Mouse (Mus musculus) E14TG2a.4 (cell line): ENCODE data around the gene Jmjd8.

ENCODE experiments used
- CTCF ChIP-seq: conservative IDR thresholded peaks from 2 replicates; pipeline ENCODE4 v1.5.1; 2014; ENCODE audit warnings: low read length
- NANOG ChIP-seq: IDR thresholded peaks from 2 replicates; pipeline ENCODE4 v1.6.1; 2014; ENCODE audit warnings: borderline replicate concordance, low read length, mixed read lengths
- POU5F1 ChIP-seq: IDR thresholded peaks from 2 replicates; pipeline ENCODE4 v1.6.1; 2014; ENCODE audit warnings: low read length, borderline replicate concordance

DNA sequence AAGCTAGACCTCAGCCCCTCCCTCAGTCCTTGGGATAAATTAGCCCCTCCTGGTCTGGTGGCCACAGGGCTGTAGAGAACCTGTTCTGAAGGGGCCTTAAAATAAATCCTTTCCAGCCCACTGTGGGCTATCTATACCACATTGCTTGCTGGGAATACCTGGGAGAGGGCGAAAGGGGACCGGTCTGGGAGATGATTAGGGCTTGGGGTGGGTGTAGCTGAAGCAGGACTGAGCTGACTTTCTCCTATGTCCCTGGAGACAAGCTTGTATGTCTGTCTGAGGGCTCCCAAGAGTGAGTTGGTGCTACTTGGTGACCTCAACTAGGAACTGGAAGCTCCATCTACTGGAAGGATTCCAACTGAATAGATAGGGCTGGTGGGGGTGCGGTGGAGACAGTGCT, 48.4 kb downstream of the Jmjd8 start:
- no peak for TF ChIP-seq CTCF
- no peak for TF ChIP-seq POU5F1
- no peak for TF ChIP-seq NANOG
